Mouse (Mus musculus) adrenal gland (tissue): Measurements from ENCODE around the gene Zfp667.
"Not testable (repeated sequence)": the region's sequence is repeated elsewhere in the genome, so short reads cannot be mapped to it uniquely, and the experiment has no call there.

Source experiments
- intact Hi-C: fragments of 180-260 bp; cut with DNase I; formaldehyde crosslinking; loops from one replicate; pipeline ENCODE4 v1.15.1; 2025

Zfp667 gene

DNA sequence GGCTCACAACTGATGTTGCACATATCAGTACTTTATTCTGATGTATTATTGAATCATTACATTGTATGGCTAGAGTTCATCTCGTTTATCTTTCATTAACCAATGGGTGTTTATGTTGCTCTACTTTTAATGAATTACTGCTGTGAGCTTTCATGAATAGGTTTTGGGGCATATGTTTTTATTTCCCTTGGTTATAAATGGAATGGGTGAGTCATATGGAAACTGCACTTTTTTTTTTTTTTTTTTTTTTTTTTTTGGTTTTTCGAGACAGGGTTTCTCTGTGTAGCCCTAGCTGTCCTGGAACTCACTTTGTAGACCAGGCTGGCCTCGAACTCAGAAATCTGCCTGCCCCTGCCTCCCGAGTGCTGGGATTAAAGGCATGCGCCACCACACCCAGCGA, 4.7 kb downstream of the Zfp667 start:
- intact Hi-C loops, result not testable (repeated sequence)

DNA sequence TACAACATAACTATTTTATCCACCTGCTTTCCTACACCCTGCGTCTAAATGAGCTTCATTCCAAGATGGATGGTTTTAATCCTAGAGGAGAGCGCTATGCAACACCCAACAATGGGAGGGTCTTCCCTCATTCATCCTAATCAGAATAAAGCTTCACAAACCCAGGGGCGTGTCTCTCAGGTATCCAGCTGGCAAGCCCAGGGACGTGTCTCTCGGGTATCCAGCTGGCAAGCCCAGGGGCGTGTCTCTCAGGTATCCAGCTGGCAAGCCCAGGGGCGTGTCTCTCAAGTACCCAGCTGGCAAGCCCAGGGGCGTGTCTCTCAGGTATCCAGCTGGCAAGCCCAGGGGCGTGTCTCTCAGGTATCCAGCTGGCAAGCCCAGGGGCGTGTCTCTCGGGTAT, 14.4 kb downstream of the Zfp667 start:
- intact Hi-C loops, result not testable (repeated sequence)

DNA sequence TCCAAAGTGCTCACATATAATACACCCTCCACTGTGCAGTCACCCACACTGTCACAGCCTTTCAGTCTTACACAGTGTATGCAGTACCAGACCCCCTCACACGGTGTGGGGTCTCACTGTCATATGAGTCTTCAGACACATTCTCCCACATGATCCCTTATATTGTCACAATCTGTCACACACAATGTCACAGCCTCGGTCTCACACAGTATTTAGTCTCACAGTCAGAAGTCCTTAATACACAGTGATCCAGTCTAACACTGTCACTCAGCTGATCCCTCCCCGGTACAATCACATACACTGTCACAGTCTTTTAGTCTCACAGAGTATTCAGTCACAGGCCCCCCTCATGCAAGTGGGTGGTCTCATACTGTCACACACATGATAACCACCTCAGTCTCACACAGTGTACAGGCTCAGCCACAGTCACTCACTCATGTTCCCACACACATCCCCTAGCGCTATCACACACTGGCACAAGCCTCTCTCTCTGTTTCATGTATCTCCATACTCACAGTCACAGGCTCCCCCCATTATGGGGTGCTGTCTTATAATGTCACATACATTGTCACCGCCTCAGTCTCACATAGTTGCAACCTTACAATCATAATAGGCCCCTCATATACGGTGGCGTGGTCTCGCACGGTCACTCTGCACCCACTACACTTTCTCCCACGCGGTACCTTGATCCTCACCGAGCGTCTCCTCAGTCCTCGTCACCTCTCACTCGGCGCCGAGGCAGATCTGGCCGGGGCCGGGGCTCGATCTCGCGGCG, 44.3 kb downstream of the Zfp667 start:
- intact Hi-C loops, result loop anchor here (5.0 kb wide), 1 partner anchor 43 kb away; the partner anchor contains the start of gene Zfp667

DNA sequence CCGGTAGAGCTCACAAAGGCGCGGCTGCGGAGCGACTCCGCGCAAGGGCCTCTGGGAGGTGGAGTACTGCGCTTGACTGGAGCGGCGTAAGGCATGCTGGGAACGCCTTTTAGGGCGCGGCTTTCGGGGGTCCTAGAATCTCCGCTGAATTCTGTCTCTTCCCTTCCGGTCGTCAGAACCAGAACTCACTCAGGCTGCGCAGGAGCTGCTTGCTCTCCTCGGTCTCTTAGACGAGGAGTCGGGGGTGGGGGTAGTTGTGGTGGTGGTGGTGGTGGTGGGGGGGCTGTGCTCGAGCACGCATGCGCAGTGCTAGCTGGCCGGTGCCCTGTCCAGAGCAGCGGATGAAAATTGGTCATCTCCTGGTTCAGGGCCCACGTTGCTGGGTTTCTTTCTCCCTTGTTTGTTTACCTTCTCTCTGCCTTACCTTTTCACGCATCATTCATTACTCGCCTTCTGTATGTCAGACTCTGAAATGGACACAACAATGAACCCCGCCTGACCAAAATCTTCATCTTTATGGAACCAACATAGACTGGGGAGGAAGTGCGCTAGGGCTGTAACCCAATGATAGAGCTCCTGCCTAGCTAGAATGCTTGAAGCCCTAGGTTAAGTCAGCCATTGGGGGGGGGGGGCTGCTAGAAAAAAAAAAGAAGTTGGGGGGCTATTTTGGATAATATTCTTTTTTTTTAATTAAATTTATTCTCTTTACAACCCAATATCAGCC, 45.0 kb downstream of the Zfp667 start, which contains the start of gene Zfp583:
Gene Zfp583, minus strand, starts transcription at position 53 of the 724 bp plus-strand sequence.
- intact Hi-C loops, result loop anchor here (5.0 kb wide), 1 partner anchor 44 kb away; the partner anchor contains the start of gene Zfp667

DNA sequence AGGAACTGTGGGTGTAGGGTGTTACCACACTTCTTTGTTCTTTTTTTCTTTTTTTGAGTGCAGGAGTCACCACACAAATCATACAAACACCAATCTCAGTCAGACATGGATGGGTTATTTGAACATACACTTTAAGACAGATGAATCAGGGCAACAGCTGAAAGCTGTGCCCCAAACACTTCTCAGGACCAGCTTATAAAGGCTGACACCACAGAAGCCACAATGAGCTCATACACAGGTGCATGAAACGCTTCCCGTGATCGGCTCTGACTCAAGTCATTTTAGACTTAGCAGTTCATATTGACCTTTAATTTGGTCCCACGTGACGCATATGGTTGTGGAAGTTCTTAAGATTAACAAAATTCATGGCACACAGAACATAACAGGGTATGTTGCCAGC, 53.5 kb downstream of the Zfp667 start:
- intact Hi-C loops, result no loop called here

DNA sequence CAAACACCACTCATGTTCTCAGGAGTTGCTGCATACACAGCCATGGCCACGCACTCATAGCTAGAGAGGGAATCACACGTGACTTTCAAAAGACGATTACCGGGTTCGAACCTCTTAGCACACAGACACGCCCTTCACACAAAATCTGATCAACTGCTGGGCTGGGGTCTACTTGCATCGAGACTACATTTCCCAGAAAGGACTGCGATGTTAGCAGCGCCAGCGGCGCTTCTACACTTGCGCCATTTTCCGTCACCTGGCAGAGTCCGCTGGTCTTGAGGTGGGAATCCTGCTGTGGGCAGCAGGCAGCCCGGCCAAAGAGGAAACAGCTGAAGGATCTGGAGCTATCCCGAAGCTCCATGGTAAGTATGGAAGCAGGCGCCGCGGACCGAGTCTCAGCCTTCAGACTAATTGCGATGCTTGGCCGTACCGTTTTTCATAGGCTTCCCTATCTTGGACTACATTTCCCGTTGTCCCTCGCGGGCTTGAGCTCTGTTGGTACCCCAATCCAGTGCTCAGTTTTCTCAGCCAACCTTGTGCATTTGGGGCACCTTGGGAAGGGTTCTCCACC, 57.2 kb downstream of the Zfp667 start, which contains the start of gene Gm3854:
Gene Gm3854, plus strand, starts transcription at position 259 of the 571 bp plus-strand sequence.
- intact Hi-C loops, result no loop called here

DNA sequence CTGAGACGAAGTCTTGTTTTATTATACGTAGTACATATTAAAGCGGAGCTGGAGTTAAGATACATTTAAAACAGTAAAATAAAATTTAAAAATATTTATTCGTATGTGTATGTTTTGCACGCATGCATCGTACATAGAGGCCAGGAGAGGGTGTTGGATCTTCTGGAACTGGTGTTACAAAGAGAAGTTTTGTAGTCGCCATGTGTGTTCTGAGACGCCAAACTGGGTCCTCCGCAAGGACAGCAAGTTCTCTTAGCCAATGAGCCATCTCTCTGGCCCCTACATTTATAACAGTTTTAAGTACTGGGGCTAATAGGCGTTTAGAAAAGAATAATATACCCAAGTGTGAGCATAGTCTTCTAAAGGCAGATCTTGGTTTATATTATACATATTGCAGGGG, 57.7 kb downstream of the Zfp667 start:
- intact Hi-C loops, result no loop called here
